Mouse (Mus musculus): Measurements from ENCODE around the gene Pdcd11. TPM values are rescaled to one million over a fixed set of nuclear protein-coding genes. Genes with fewer than 3 reads are reported as not detected.

Gene Pdcd11
- polyA plus RNA-seq, 2 experiments: 11.1 to 20.8 TPM

GRCm38 (mm10) chr19:47157664-47158063, 67.1 kb downstream of the Pdcd11 start, which contains the start of gene Calhm3:
Calhm3 (minus strand) TSS chr19:47157764.
- TF ChIP-seq POLR2A (IDR thresholded peaks at IDR 0.05; ENCODE audit: borderline replicate concordance, extremely low read depth, insufficient read depth, insufficient read length): no peak
- DNase-seq (ENCODE audit: low spot score): no peak
- H3K4me3 ChIP-seq (replicated peaks; ENCODE audit: low read length): no peak within 1 kb of the TSS
- H3K9ac ChIP-seq (ENCODE audit: low read depth, low read length, severe bottlenecking): no peak within 1 kb of the TSS
- no peaks in the 10 kb centered on the region for H3K9me3 ChIP-seq (ENCODE audit: control insufficient read depth, low read length)
- no peak within 1 kb of the TSS for H3K4me2 ChIP-seq (replicated peaks; ENCODE audit: low read depth, low read length, severe bottlenecking)
- H3K27ac ChIP-seq (replicated peaks; ENCODE audit: low read depth, low read length): no peak within 1 kb of the TSS
- no peaks in the 10 kb centered on the region for H3K4me1 ChIP-seq (ENCODE audit: control insufficient read depth, insufficient read depth, low read length)
- no peaks in the 10 kb centered on the region for H3K36me3 ChIP-seq (ENCODE audit: control insufficient read depth, insufficient read depth, low read length)
- no peak for ATAC-seq (ENCODE audit: low FRiP score, low read depth)
- H3K27me3 ChIP-seq (ENCODE audit: control insufficient read depth, insufficient read depth, low read length): no peaks in the 10 kb centered on the region
- WGBS: 81% methylated on average over 11 of the region's 11 CpGs

GRCm38 (mm10) chr19:47161669-47162068, 71.1 kb downstream of the Pdcd11 start:
- Histone ChIP-seq H3K4me1 (ENCODE audit: control insufficient read depth, insufficient read depth, low read length) (no peaks in the 10 kb centered on the region), H3K4me3 (replicated peaks; ENCODE audit: low read length) (no peak overlapping the region), H3K4me2 (replicated peaks; ENCODE audit: low read depth, low read length, severe bottlenecking) (no peak overlapping the region), H3K9ac (ENCODE audit: low read depth, low read length, severe bottlenecking) (no peak overlapping the region), H3K36me3 (ENCODE audit: control insufficient read depth, insufficient read depth, low read length) (no peaks in the 10 kb centered on the region), H3K27ac (replicated peaks; ENCODE audit: low read depth, low read length) (no peak overlapping the region), H3K9me3 (ENCODE audit: control insufficient read depth, low read length) (no peaks in the 10 kb centered on the region), H3K27me3 (ENCODE audit: control insufficient read depth, insufficient read depth, low read length) (no peaks in the 10 kb centered on the region)
- no peak for DNase-seq (ENCODE audit: low spot score)
- no peak for ATAC-seq (ENCODE audit: low FRiP score, low read depth)
- 51% methylated on average over 4 of the region's 4 CpGs for WGBS
- no peak for TF ChIP-seq POLR2A (IDR thresholded peaks at IDR 0.05; ENCODE audit: borderline replicate concordance, extremely low read depth, insufficient read depth, insufficient read length)

DNA sequence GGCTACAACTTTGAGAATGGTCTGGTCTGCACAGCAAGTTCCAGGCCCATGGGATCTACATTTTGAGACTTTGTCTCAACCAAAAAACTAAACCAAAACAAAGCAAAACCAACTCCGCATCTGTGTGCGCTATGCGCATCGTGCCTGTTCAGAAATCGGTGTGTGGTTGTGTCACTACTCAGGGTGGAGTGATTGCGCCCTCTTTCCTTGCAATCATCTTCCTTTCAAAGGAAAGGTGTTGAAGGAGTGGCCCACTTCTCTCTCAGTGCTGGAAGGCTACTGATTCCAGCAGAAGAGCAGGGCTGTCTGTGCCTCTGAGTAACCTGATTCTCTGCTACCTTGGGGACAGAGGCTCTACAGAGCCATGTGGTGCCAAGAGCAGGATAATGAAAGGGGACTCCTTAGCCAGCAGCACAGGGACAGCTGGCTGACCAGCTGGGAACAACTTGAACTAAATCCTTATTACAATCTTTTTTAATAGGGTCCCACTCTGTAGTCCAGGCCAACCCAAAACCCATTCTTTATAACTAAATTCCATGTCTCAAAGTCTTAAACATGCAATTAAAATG, 72.7 kb downstream of the Pdcd11 start:
- TF ChIP-seq POLR2A (IDR thresholded peaks at IDR 0.05; ENCODE audit: borderline replicate concordance, extremely low read depth, insufficient read depth, insufficient read length): no peak
- no peak overlapping the region for H3K9ac ChIP-seq (ENCODE audit: low read depth, low read length, severe bottlenecking)
- no peaks in the 10 kb centered on the region for H3K4me1 ChIP-seq (ENCODE audit: control insufficient read depth, insufficient read depth, low read length)
- H3K4me2 ChIP-seq (replicated peaks; ENCODE audit: low read depth, low read length, severe bottlenecking): no peak overlapping the region
- ATAC-seq (ENCODE audit: low FRiP score, low read depth) (peak; percentile 77), DNase-seq (ENCODE audit: low spot score) (peak; percentile 54)
- H3K9me3 ChIP-seq (ENCODE audit: control insufficient read depth, low read length): no peaks in the 10 kb centered on the region
- WGBS: 85% methylated on average over 6 of the region's 6 CpGs
- H3K4me3 ChIP-seq (replicated peaks; ENCODE audit: low read length): no peak overlapping the region
- H3K27me3 ChIP-seq (ENCODE audit: control insufficient read depth, insufficient read depth, low read length): no peaks in the 10 kb centered on the region
- H3K36me3 ChIP-seq (ENCODE audit: control insufficient read depth, insufficient read depth, low read length): no peaks in the 10 kb centered on the region
- H3K27ac ChIP-seq (replicated peaks; ENCODE audit: low read depth, low read length): no peak overlapping the region

- no peaks in the 10 kb centered on the region for H3K27me3 ChIP-seq (ENCODE audit: control insufficient read depth, insufficient read depth, low read length)
- no peak for TF ChIP-seq POLR2A (IDR thresholded peaks at IDR 0.05; ENCODE audit: borderline replicate concordance, extremely low read depth, insufficient read depth, insufficient read length)
- no peaks in the 10 kb centered on the region for H3K36me3 ChIP-seq (ENCODE audit: control insufficient read depth, insufficient read depth, low read length)
- no peak for DNase-seq (ENCODE audit: low spot score)
- H3K9me3 ChIP-seq (ENCODE audit: control insufficient read depth, low read length): no peaks in the 10 kb centered on the region
- no peak for ATAC-seq (ENCODE audit: low FRiP score, low read depth)
- no peak overlapping the region for H3K4me2 ChIP-seq (replicated peaks; ENCODE audit: low read depth, low read length, severe bottlenecking)
- WGBS: 54% methylated on average over 3 of the region's 3 CpGs
- no peaks in the 10 kb centered on the region for H3K4me1 ChIP-seq (ENCODE audit: control insufficient read depth, insufficient read depth, low read length)
- no peak overlapping the region for H3K9ac ChIP-seq (ENCODE audit: low read depth, low read length, severe bottlenecking)
- H3K27ac ChIP-seq (replicated peaks; ENCODE audit: low read depth, low read length): no peak overlapping the region
- H3K4me3 ChIP-seq (replicated peaks; ENCODE audit: low read length): no peak overlapping the region
Measured at GRCm38 (mm10) chr19:47166758-47167157, 76.2 kb downstream of the Pdcd11 start.

- H3K36me3 ChIP-seq (ENCODE audit: control insufficient read depth, insufficient read depth, low read length): no peaks in the 10 kb centered on the region
- no peak for ATAC-seq (ENCODE audit: low FRiP score, low read depth)
- 60% methylated on average over 7 of the region's 7 CpGs for WGBS
- no peak for TF ChIP-seq POLR2A (IDR thresholded peaks at IDR 0.05; ENCODE audit: borderline replicate concordance, extremely low read depth, insufficient read depth, insufficient read length)
- H3K4me2 ChIP-seq (replicated peaks; ENCODE audit: low read depth, low read length, severe bottlenecking): 0 out of 2 replicates have a peak overlapping the region, but pooled peaks have one; percentile 30
- no peak overlapping the region for H3K4me3 ChIP-seq (replicated peaks; ENCODE audit: low read length)
- H3K4me1 ChIP-seq (ENCODE audit: control insufficient read depth, insufficient read depth, low read length): no peaks in the 10 kb centered on the region
- H3K9me3 ChIP-seq (ENCODE audit: control insufficient read depth, low read length): no peaks in the 10 kb centered on the region
- no peak for DNase-seq (ENCODE audit: low spot score)
- no peaks in the 10 kb centered on the region for H3K27me3 ChIP-seq (ENCODE audit: control insufficient read depth, insufficient read depth, low read length)
- no peak overlapping the region for H3K27ac ChIP-seq (replicated peaks; ENCODE audit: low read depth, low read length)
- no peak overlapping the region for H3K9ac ChIP-seq (ENCODE audit: low read depth, low read length, severe bottlenecking)
Measured at GRCm38 (mm10) chr19:47167617-47168214, 77.1 kb downstream of the Pdcd11 start.
